8 mouse cellular contexts compared by ENCODE assay signal in the genomic region with DNA sequence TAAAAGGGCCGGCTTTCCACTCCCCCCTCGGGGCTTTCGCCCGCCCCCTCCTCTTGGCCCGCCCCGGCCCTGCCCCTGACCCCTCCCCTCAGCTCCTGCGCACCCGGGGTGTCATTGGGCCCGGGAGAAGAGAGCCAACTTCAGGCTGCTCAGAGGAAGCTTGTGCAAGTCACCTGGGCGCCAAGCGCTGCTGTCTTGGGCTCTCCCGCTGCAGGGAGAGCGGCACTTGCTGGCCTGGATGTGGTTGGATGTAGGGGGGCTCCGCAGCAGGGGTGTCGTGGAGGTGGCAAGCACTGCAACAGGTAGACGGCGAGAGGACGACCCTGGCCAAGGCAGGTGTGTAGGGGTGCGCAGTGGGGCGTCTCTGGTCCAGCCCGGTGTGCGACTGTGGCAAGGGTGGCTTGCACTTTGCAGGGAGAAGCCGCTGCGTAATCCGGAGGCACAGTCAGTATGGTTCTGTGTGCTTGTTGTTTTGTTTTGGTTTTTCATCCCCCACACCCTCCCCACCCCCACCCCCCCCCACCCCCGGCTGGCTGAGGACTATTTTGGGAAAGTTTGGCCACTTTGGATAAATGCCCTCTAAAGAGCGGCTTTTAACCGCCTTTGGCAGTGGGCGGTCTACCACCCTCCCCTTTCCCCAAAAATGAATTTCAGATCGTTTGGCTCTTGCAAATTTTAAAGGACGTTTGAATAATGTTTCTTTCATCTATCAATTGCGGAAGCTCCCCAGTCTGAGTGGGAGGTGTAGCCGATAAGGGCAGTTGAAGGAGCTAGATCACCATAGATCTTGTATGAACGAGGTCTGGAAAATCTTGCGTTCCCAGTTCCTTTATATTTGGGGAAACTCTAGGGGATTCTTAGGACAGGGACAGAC. TPM values are rescaled to one million over a fixed set of nuclear protein-coding genes. Genes with fewer than 3 reads are reported as not detected.
DNase-seq lines count a peak whose midpoint lies in the region; TF ChIP-seq lines count a peak whose summit lies in the region.

No protein-coding gene starts in this region.

- H3K4me3 ChIP-seq in cerebellum, adult 2 months (replicated peaks; ENCODE audit: insufficient read depth, low read depth, low read length): peak overlapping the region; percentile 80
- peak overlapping the region; percentile 63 for H3K4me3 ChIP-seq in spleen, adult 2 months (ENCODE audit: extremely low read depth, insufficient read depth, insufficient read length)
- peak overlapping the region; percentile 71 for H3K4me3 ChIP-seq in limb, embryonic 10.5 days
- peak overlapping the region; percentile 88 for H3K4me3 ChIP-seq in small intestine, adult 2 months (ENCODE audit: low read depth, low read length)

- H3K36me3 ChIP-seq in spleen, adult 2 months (ENCODE audit: control insufficient read depth, insufficient read depth, low read length): no peaks in the 10 kb centered on the region
- no peaks in the 10 kb centered on the region for H3K36me3 ChIP-seq in limb, embryonic 10.5 days
- H3K36me3 ChIP-seq in small intestine, adult 2 months (ENCODE audit: control insufficient read depth, insufficient read depth, low read length): no peaks in the 10 kb centered on the region

- no peaks in the 10 kb centered on the region for H3K4me1 ChIP-seq in cerebellum, adult 2 months (ENCODE audit: control insufficient read depth, insufficient read depth, low read length)
- peaks cover 11% of the 10 kb centered on the region for H3K4me1 ChIP-seq in spleen, adult 2 months (ENCODE audit: control insufficient read depth, insufficient read depth, insufficient read length)
- H3K4me1 ChIP-seq in limb, embryonic 10.5 days: peaks cover 37% of the 10 kb centered on the region
- no peaks in the 10 kb centered on the region; the same call in 1 of the 2 replicates for H3K4me1 ChIP-seq in small intestine, adult 2 months (ENCODE audit: control insufficient read depth, insufficient read depth, insufficient read length, low read length)

- no peak for TF ChIP-seq CTCF in cerebellum, adult 2 months (IDR thresholded peaks at IDR 0.05; ENCODE audit: borderline replicate concordance, insufficient read depth, low read depth, low read length)
- TF ChIP-seq CTCF in spleen, adult 2 months (IDR thresholded peaks at IDR 0.05; ENCODE audit: extremely low read depth, insufficient read depth, insufficient read length, insufficient replicate concordance): no peak
- TF ChIP-seq CTCF in small intestine, adult 2 months (IDR thresholded peaks at IDR 0.05; ENCODE audit: extremely low read depth, insufficient read length, insufficient replicate concordance, low read depth, low read length): no peak

- DNase-seq in cerebellum, adult 2 months: no peak
- DNase-seq in cerebellum, adult 11-12 months: no peak
- no peak for DNase-seq in spleen, adult 2 months (ENCODE audit: low read depth in 1 of 2, low spot score in 2 of 2)
- no peak for DNase-seq in spleen, postnatal 14 days (ENCODE audit: low spot score in 2 of 2)
- DNase-seq in limb, embryonic 10.5 days (ENCODE audit: low spot score): no peak
- DNase-seq in yolk sac, embryonic 10.5 days (ENCODE audit: low spot score): no peak
- DNase-seq in layer of hippocampus, postnatal 36 days: no peak

- no peak overlapping the region for H3K27ac ChIP-seq in cerebellum, adult 2 months (ENCODE audit: insufficient read depth, low read length)
- no peak overlapping the region; the same call in 1 of the 2 replicates for H3K27ac ChIP-seq in spleen, adult 2 months (ENCODE audit: insufficient read depth, low read length)
- no peak overlapping the region for H3K27ac ChIP-seq in limb, embryonic 10.5 days
- H3K27ac ChIP-seq in small intestine, adult 2 months (ENCODE audit: insufficient read depth, low read depth, low read length): peak overlapping the region; percentile 74

- WGBS in cerebellum, adult 2 months: 1% methylated on average over 35 of the region's 35 CpGs
- WGBS in spleen, adult 2 months: 3% methylated on average over 34 of the region's 35 CpGs
- 2% methylated on average over 33 of the region's 35 CpGs for WGBS in limb, embryonic 10.5 days
- WGBS in small intestine, adult 2 months: under 1% methylated on average over 35 of the region's 35 CpGs

- no peaks in the 10 kb centered on the region for H3K27me3 ChIP-seq in cerebellum, adult 2 months (ENCODE audit: control insufficient read depth, insufficient read depth, low read length)
- peaks cover 24% of the 10 kb centered on the region for H3K27me3 ChIP-seq in spleen, adult 2 months (ENCODE audit: control insufficient read depth, insufficient read depth, low read length)
- H3K27me3 ChIP-seq in limb, embryonic 10.5 days (ENCODE audit: low read depth, poor library complexity, severe bottlenecking): peaks cover 72% of the 10 kb centered on the region
- no peaks in the 10 kb centered on the region for H3K27me3 ChIP-seq in small intestine, adult 2 months (ENCODE audit: control insufficient read depth, insufficient read depth, low read length)

- TF ChIP-seq POLR2A in cerebellum, adult 2 months (IDR thresholded peaks at IDR 0.05; ENCODE audit: borderline replicate concordance, insufficient read depth, low read length): no peak
- TF ChIP-seq POLR2A in spleen, adult 2 months (IDR thresholded peaks at IDR 0.05; ENCODE audit: low read depth, low read length): no peak
- TF ChIP-seq POLR2A in small intestine, adult 2 months (IDR thresholded peaks at IDR 0.05; ENCODE audit: low read depth, low read length): peak; percentile 73

- H3K9me3 ChIP-seq in limb, embryonic 10.5 days (replicated peaks): no peaks in the 10 kb centered on the region

RNA-seq across cellular contexts. Expression of gene Nr3c2, which starts 3.2 kb away (rescaled TPM):
- polyA plus RNA-seq in cerebellum, adult 2 months (2012; rRNA removed): 11.7 and 11.8 TPM in 2 replicates
- 0.80 and 0.88 TPM in 2 replicates for polyA plus RNA-seq in spleen, adult 2 months (2012; rRNA removed)
- 0.35 and 0.41 TPM in 2 replicates for polyA plus RNA-seq in limb, embryonic 10.5 days (2016; fragmentation: Nextera tagmentation; extraction: Ambion mirVana)
- 5.9 and 12.0 TPM in 2 replicates for polyA plus RNA-seq in small intestine, adult 2 months (2012; rRNA removed)
- 100 to 1,000 TPM; 152 to 172 TPM for total RNA-seq in layer of hippocampus, postnatal 36 days (2021)
